ENCODE assay signal across 22 mouse cellular contexts in the genomic region with DNA sequence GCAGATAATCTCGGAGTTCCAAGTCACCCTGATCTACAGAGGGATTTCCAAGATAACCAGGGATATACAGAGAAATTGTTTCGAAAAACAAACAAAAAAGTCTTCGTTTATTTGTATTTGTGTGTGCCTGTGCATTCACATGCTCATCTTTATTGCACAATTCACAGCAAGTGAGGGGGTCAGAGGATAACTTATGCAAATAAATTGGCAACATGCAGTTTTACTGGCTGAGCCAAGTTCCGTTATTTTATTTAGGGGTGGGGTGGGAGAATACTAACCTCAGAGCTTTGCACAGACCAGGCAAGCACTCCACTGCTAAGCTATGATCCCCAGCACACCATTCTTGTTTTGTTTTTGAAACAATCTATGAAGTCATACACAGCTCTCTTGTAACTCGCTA. TPM values are rescaled to one million over a fixed set of nuclear protein-coding genes. Genes with fewer than 3 reads are reported as not detected.
"Had no signal": no experiment of that assay in that cellular context is flagged by ENCODE, and none has a peak within 500 bp of the region (broad histone marks: within the 10 kb centered on the region; RNA-seq: fewer than 3 reads in every experiment).

No protein-coding gene starts in this region.

- ATAC-seq: midbrain, embryonic 16.5 days had no signal

- H3K4me1 ChIP-seq: lung, embryonic 15.5 days; midbrain, embryonic 10.5 days; midbrain, embryonic 12.5 days; neural tube, embryonic 13.5 days; neural tube, embryonic 15.5 days had no signal

- H3K27ac ChIP-seq: liver, embryonic 14.5 days; lung, embryonic 15.5 days; midbrain, embryonic 10.5 days; midbrain, embryonic 12.5 days; neural tube, embryonic 13.5 days; neural tube, embryonic 15.5 days had no signal

- H3K4me3 ChIP-seq: lung, embryonic 15.5 days; midbrain, embryonic 10.5 days; midbrain, embryonic 12.5 days; myocyte; neural tube, embryonic 13.5 days; neural tube, embryonic 15.5 days had no signal

- H3K9ac ChIP-seq: liver, embryonic 14.5 days; lung, embryonic 15.5 days; midbrain, embryonic 12.5 days; neural tube, embryonic 13.5 days; neural tube, embryonic 15.5 days had no signal

- H3K9me3 ChIP-seq: lung, embryonic 15.5 days; midbrain, embryonic 10.5 days; midbrain, embryonic 12.5 days; neural tube, embryonic 13.5 days; neural tube, embryonic 15.5 days had no signal

- H3K4me2 ChIP-seq: lung, embryonic 15.5 days; midbrain, embryonic 12.5 days; neural tube, embryonic 13.5 days; neural tube, embryonic 15.5 days had no signal

- H3K27me3 ChIP-seq: lung, embryonic 15.5 days; midbrain, embryonic 12.5 days; neural tube, embryonic 13.5 days; neural tube, embryonic 15.5 days had no signal

- DNase-seq: lung, adult 2 months; lung, postnatal 10 days; lung, postnatal 4 days; midbrain, embryonic 14.5 days; retina, postnatal 1 day; right cerebral cortex, adult 18-20 months; right cerebral cortex, postnatal 25 days; right cerebral cortex, postnatal 4 days; spleen, adult 18-20 months; thymus, adult 18-20 months; thymus, postnatal 14 days; thymus, postnatal 36 days had no signal

RNA-seq across cellular contexts. Expression of gene Sh3d21, which starts 10.5 kb away (rescaled TPM):
- total RNA-seq: megakaryocyte, adult 5-6 weeks had no signal

RNA-seq across cellular contexts. Expression of gene Eva1b, which starts 26.3 kb away (rescaled TPM):
- total RNA-seq: megakaryocyte-erythroid progenitor cell, adult 5-6 weeks had no signal
